Mouse (Mus musculus): ENCODE data around the gene Ninj1. TPM values are rescaled to one million over a fixed set of nuclear protein-coding genes. Genes with fewer than 3 reads are reported as not detected.
A peak's percentile ranks its signal among the peaks of the same experiment; 100 is the strongest.

Ninj1 gene
- polyA plus RNA-seq, 1 experiment from 2014 or later, result 65.0 TPM

DNA sequence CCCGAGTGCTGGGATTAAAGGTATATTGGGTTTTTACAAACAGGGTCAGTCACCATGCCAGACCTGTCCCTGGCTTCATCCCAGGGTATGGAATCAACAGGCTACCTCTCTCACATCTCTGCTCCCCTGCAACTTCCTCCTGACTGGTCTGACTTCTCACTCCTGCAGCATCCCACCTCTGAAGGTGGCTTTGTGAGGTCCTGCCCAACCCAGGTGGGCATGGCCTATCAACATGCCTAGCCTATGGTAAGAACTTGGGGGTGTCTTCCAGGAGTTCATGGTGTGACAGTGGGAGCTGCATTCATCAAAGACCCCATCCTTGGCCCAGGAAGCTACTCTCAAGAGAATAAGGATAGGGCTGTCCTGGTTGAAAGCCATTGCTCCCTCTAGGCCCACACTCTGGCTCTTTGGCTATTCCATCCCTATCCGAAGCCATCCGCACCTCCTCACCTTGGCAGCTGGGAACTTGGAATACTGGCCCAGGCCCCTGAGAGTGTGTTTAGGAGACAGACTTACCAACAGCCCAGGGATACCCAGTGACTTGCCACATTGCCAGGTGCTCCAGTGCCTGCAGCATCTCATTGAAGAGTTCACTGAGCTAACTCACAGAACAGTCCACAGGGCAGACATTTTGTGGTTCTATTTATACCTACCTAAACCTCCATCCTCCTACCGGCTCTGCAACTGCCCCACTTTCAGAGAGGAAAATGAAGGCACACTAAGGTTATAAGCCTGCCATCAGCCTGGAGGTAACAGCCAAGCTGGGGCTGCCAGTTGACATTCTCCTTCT lies 25.6 kb downstream of the Ninj1 start:
- ATAC-seq (ENCODE audit: low read depth), result no peak
- H3K4me1 ChIP-seq (ENCODE audit: control insufficient read depth, insufficient read depth, low read length), result peaks cover 35% of the 10 kb centered on the region

GRCm38 (mm10) chr13:49213531-49213932 lies 26.2 kb downstream of the Ninj1 start:
- Histone ChIP-seq H3K4me3 (ENCODE audit: low read depth, low read length) (no peak overlapping the region), H3K4me1 (ENCODE audit: control insufficient read depth, insufficient read depth, low read length) (peaks cover 35% of the 10 kb centered on the region), H3K27me3 (replicated peaks; ENCODE audit: control insufficient read depth, insufficient read depth, low read length) (no peaks in the 10 kb centered on the region), H3K9me3 (ENCODE audit: control insufficient read depth, low read length) (no peaks in the 10 kb centered on the region), H3K27ac (replicated peaks; ENCODE audit: low read depth, low read length) (no peak overlapping the region), H3K9ac (ENCODE audit: low read depth, low read length) (no peak overlapping the region), H3K36me3 (ENCODE audit: control insufficient read depth, insufficient read depth, low read length) (no peaks in the 10 kb centered on the region), H3K4me2 (ENCODE audit: low read depth, low read length) (no peak overlapping the region)
- no peak for ATAC-seq (ENCODE audit: low read depth)
- no peak for DNase-seq (ENCODE audit: low spot score)
- 70% methylated on average over 4 of the region's 4 CpGs for WGBS

More for the DNA sequence above, 25.6 kb downstream of the Ninj1 start:
- Histone ChIP-seq H3K36me3 (ENCODE audit: control insufficient read depth, insufficient read depth, low read length) (peaks cover 1% of the 10 kb centered on the region; the same call in 1 of the 2 replicates), H3K4me2 (ENCODE audit: low read depth, low read length) (no peak overlapping the region), H3K9me3 (ENCODE audit: control insufficient read depth, low read length) (no peaks in the 10 kb centered on the region), H3K9ac (ENCODE audit: low read depth, low read length) (no peak overlapping the region), H3K27me3 (replicated peaks; ENCODE audit: control insufficient read depth, insufficient read depth, low read length) (no peaks in the 10 kb centered on the region), H3K27ac (replicated peaks; ENCODE audit: low read depth, low read length) (no peak overlapping the region), H3K4me3 (ENCODE audit: low read depth, low read length) (no peak overlapping the region)
- 95% methylated on average over 4 of the region's 4 CpGs for WGBS
- DNase-seq (ENCODE audit: low spot score), result no peak

- 76% methylated on average over 3 of the region's 3 CpGs for WGBS
- DNase-seq (ENCODE audit: low spot score) (no peak), ATAC-seq (ENCODE audit: low read depth) (no peak)
- Histone ChIP-seq H3K9ac (ENCODE audit: low read depth, low read length) (no peak overlapping the region), H3K9me3 (ENCODE audit: control insufficient read depth, low read length) (no peaks in the 10 kb centered on the region), H3K27ac (replicated peaks; ENCODE audit: low read depth, low read length) (no peak overlapping the region), H3K4me1 (ENCODE audit: control insufficient read depth, insufficient read depth, low read length) (peaks cover 35% of the 10 kb centered on the region), H3K4me2 (ENCODE audit: low read depth, low read length) (peak overlapping the region; percentile 87), H3K27me3 (replicated peaks; ENCODE audit: control insufficient read depth, insufficient read depth, low read length) (no peaks in the 10 kb centered on the region), H3K36me3 (ENCODE audit: control insufficient read depth, insufficient read depth, low read length) (no peaks in the 10 kb centered on the region), H3K4me3 (ENCODE audit: low read depth, low read length) (no peak overlapping the region; the same call in 1 of the 2 replicates)
Measured at GRCm38 (mm10) chr13:49214454-49214853, 27.2 kb downstream of the Ninj1 start.

- Histone ChIP-seq H3K27ac (replicated peaks; ENCODE audit: low read depth, low read length) (peak overlapping the region; percentile 78; the same call in 1 of the 2 replicates), H3K4me2 (ENCODE audit: low read depth, low read length) (peak overlapping the region; percentile 87), H3K9me3 (ENCODE audit: control insufficient read depth, low read length) (no peaks in the 10 kb centered on the region), H3K36me3 (ENCODE audit: control insufficient read depth, insufficient read depth, low read length) (no peaks in the 10 kb centered on the region), H3K9ac (ENCODE audit: low read depth, low read length) (peak overlapping the region; percentile 87), H3K4me3 (ENCODE audit: low read depth, low read length) (peak overlapping the region; percentile 92), H3K27me3 (replicated peaks; ENCODE audit: control insufficient read depth, insufficient read depth, low read length) (no peaks in the 10 kb centered on the region), H3K4me1 (ENCODE audit: control insufficient read depth, insufficient read depth, low read length) (peaks cover 35% of the 10 kb centered on the region)
- no peak for ATAC-seq (ENCODE audit: low read depth)
- no peak for DNase-seq (ENCODE audit: low spot score)
- WGBS, result 5% methylated on average over 5 of the region's 5 CpGs
Measured at GRCm38 (mm10) chr13:49215128-49215503, 27.8 kb downstream of the Ninj1 start.

DNA sequence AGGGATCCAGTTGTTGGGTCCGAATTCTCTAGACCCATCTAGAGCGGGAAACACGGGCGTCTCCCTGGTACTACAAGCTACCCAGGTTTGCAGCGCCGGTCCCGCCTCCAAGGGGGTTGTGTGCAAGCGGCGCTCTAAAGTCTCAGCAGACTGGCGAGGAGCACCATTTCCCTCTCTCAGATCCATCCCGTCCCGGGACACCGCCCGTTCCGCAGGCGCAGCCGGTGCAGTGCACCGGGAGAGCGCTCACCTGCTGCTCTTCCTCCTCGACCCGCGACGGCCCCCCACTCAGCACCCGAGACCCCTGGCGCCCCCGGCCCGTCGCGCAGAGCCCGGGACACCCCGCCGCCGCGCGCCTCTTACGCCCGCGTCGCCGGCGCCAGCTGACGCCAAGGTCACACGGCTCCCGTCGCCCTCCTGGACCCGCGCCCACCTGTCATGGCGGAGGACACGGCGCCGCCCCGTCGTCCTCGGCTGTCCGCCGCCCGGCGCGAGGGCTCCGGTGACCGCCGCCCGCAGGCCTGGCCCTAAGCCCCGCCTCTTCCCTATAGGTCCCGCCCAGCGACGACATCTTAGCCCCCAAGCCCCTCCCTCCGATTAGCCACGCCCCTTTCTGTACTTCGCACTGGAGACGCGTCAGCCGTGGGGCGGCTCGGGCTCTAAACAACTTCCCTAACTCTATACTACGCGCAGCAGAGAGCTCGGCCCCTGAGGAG lies 28.4 kb downstream of the Ninj1 start, which contains the start of gene Card19:
Gene Card19, minus strand, starts transcription at position 534 of the 716 bp plus-strand sequence.
- no peaks in the 10 kb centered on the region for H3K36me3 ChIP-seq (ENCODE audit: control insufficient read depth, insufficient read depth, low read length)
- under 1% methylated on average over 26 of the region's 78 CpGs for WGBS
- no peaks in the 10 kb centered on the region for H3K9me3 ChIP-seq (ENCODE audit: control insufficient read depth, low read length)
- peak within 1 kb of the TSS; percentile 78 for H3K27ac ChIP-seq (replicated peaks; ENCODE audit: low read depth, low read length)
- ATAC-seq (ENCODE audit: low read depth) (peak; percentile 91), DNase-seq (ENCODE audit: low spot score) (peak; percentile 98)
- peak within 1 kb of the TSS; percentile 87 for H3K4me2 ChIP-seq (ENCODE audit: low read depth, low read length)
- peak within 1 kb of the TSS; percentile 92 for H3K4me3 ChIP-seq (ENCODE audit: low read depth, low read length)
- peaks cover 35% of the 10 kb centered on the region for H3K4me1 ChIP-seq (ENCODE audit: control insufficient read depth, insufficient read depth, low read length)
- peak within 1 kb of the TSS; percentile 87 for H3K9ac ChIP-seq (ENCODE audit: low read depth, low read length)
- H3K27me3 ChIP-seq (replicated peaks; ENCODE audit: control insufficient read depth, insufficient read depth, low read length), result no peaks in the 10 kb centered on the region

- Histone ChIP-seq H3K27me3 (replicated peaks; ENCODE audit: control insufficient read depth, insufficient read depth, low read length) (no peaks in the 10 kb centered on the region), H3K4me1 (ENCODE audit: control insufficient read depth, insufficient read depth, low read length) (peaks cover 34% of the 10 kb centered on the region), H3K36me3 (ENCODE audit: control insufficient read depth, insufficient read depth, low read length) (no peaks in the 10 kb centered on the region), H3K9ac (ENCODE audit: low read depth, low read length) (peak overlapping the region; percentile 87), H3K4me2 (ENCODE audit: low read depth, low read length) (peak overlapping the region; percentile 87), H3K27ac (replicated peaks; ENCODE audit: low read depth, low read length) (peak overlapping the region; percentile 78), H3K4me3 (ENCODE audit: low read depth, low read length) (peak overlapping the region; percentile 92), H3K9me3 (ENCODE audit: control insufficient read depth, low read length) (0 out of 2 replicates have a peak, but pooled peaks cover 4% of the 10 kb centered on the region)
- peak; percentile 43 for ATAC-seq (ENCODE audit: low read depth)
- WGBS, result 4% methylated on average over 17 of the region's 17 CpGs
- no peak for DNase-seq (ENCODE audit: low spot score)
Measured at GRCm38 (mm10) chr13:49216220-49216552, 28.9 kb downstream of the Ninj1 start.

- Histone ChIP-seq H3K4me1 (ENCODE audit: control insufficient read depth, insufficient read depth, low read length) (peaks cover 26% of the 10 kb centered on the region), H3K27me3 (replicated peaks; ENCODE audit: control insufficient read depth, insufficient read depth, low read length) (no peaks in the 10 kb centered on the region), H3K9ac (ENCODE audit: low read depth, low read length) (peak overlapping the region; percentile 87; the same call in 1 of the 2 replicates), H3K4me2 (ENCODE audit: low read depth, low read length) (peak overlapping the region; percentile 87), H3K4me3 (ENCODE audit: low read depth, low read length) (0 out of 2 replicates have a peak overlapping the region, but pooled peaks have one; percentile 92), H3K9me3 (ENCODE audit: control insufficient read depth, low read length) (0 out of 2 replicates have a peak, but pooled peaks cover 5% of the 10 kb centered on the region), H3K36me3 (ENCODE audit: control insufficient read depth, insufficient read depth, low read length) (no peaks in the 10 kb centered on the region), H3K27ac (replicated peaks; ENCODE audit: low read depth, low read length) (peak overlapping the region; percentile 78)
- DNase-seq (ENCODE audit: low spot score) (peak; percentile 57), ATAC-seq (ENCODE audit: low read depth) (no peak)
- 41% methylated on average over 9 of the region's 9 CpGs for WGBS
Measured at GRCm38 (mm10) chr13:49216808-49217561, 29.7 kb downstream of the Ninj1 start.

GRCm38 (mm10) chr13:49218651-49219050 lies 31.4 kb downstream of the Ninj1 start:
- H3K27ac ChIP-seq (replicated peaks; ENCODE audit: low read depth, low read length), result no peak overlapping the region
- H3K9me3 ChIP-seq (ENCODE audit: control insufficient read depth, low read length), result 0 out of 2 replicates have a peak, but pooled peaks cover 5% of the 10 kb centered on the region
- peak; percentile 31 for DNase-seq (ENCODE audit: low spot score)
- no peaks in the 10 kb centered on the region for H3K27me3 ChIP-seq (replicated peaks; ENCODE audit: control insufficient read depth, insufficient read depth, low read length)
- H3K9ac ChIP-seq (ENCODE audit: low read depth, low read length), result no peak overlapping the region
- H3K4me1 ChIP-seq (ENCODE audit: control insufficient read depth, insufficient read depth, low read length), result peaks cover 23% of the 10 kb centered on the region
- H3K4me2 ChIP-seq (ENCODE audit: low read depth, low read length), result no peak overlapping the region
- no peaks in the 10 kb centered on the region for H3K36me3 ChIP-seq (ENCODE audit: control insufficient read depth, insufficient read depth, low read length)
- 67% methylated on average over 3 of the region's 3 CpGs for WGBS
- ATAC-seq (ENCODE audit: low read depth), result no peak; the same call in 1 of the 2 replicates
- H3K4me3 ChIP-seq (ENCODE audit: low read depth, low read length), result no peak overlapping the region

Measured in embryonic facial prominence, embryonic 14.5 days (tissue).